In genomic region chr5:136019907-136020306, GRCm38 (mm10) we compare ENCODE assay signal across 11 mouse cellular contexts. TPM values are rescaled to one million over a fixed set of nuclear protein-coding genes. Genes with fewer than 3 reads are reported as not detected.
DNase-seq lines count a peak whose midpoint lies in the region; ATAC-seq lines count a peak whose summit lies in the region.
"Had no signal": no experiment of that assay in that cellular context is flagged by ENCODE, and none has a peak within 500 bp of the region (broad histone marks: within the 10 kb centered on the region; RNA-seq: fewer than 3 reads in every experiment).

No protein-coding gene starts in this region.

- H3K4me1 ChIP-seq in heart, embryonic 11.5 days (ENCODE audit: control insufficient read depth, insufficient read depth, low read length): peaks cover 36% of the 10 kb centered on the region
- H3K4me1 ChIP-seq in liver, embryonic 13.5 days (replicated peaks): peaks cover 18% of the 10 kb centered on the region
- H3K4me1 ChIP-seq: limb, embryonic 10.5 days had no signal

- H3K27me3 ChIP-seq in heart, embryonic 11.5 days (ENCODE audit: control insufficient read depth, insufficient read depth, low read length): no peaks in the 10 kb centered on the region
- H3K27me3 ChIP-seq in liver, embryonic 13.5 days: no peaks in the 10 kb centered on the region
- H3K27me3 ChIP-seq: forebrain, embryonic 13.5 days; hindbrain, embryonic 13.5 days had no signal

- WGBS in heart, embryonic 11.5 days (ENCODE audit: insufficient replicate concordance): 19% methylated on average over 1 of the region's 1 CpGs
- 22% methylated on average over 1 of the region's 1 CpGs for WGBS in liver, embryonic 13.5 days (ENCODE audit: insufficient replicate concordance)

- H3K36me3 ChIP-seq in heart, embryonic 11.5 days (ENCODE audit: control insufficient read depth, insufficient read depth, low read length): no peaks in the 10 kb centered on the region
- H3K36me3 ChIP-seq in liver, embryonic 13.5 days: no peaks in the 10 kb centered on the region

- intact Hi-C loops in heart, postnatal 25 days (cut with DNase I): no loop called here

- DNase-seq in heart, postnatal 25 days (ENCODE audit: low spot score): no peak
- DNase-seq in urinary bladder, postnatal 25 days (ENCODE audit: low spot score): peak; percentile 20
- no peak for DNase-seq in urinary bladder, postnatal 36 days (ENCODE audit: low spot score in 2 of 2)
- peak; percentile 14 for DNase-seq in liver, embryonic 13.5 days
- DNase-seq in urinary bladder, postnatal 10 days (ENCODE audit: low spot score): no peak
- no peak for DNase-seq in frontal cortex, postnatal 10 days (ENCODE audit: low spot score in 2 of 2)
- DNase-seq: cerebellum, postnatal 36 days had no signal

- no peak overlapping the region for H3K4me2 ChIP-seq in heart, embryonic 11.5 days
- no peak overlapping the region for H3K4me2 ChIP-seq in liver, embryonic 13.5 days
- H3K4me2 ChIP-seq: forebrain, embryonic 13.5 days; hindbrain, embryonic 13.5 days had no signal

- peak; percentile 39; the same call in 1 of the 2 replicates for ATAC-seq in heart, embryonic 11.5 days (replicated peaks; ENCODE audit: insufficient number of reproducible peaks, low FRiP score, low TSS enrichment)
- ATAC-seq in liver, embryonic 13.5 days (ENCODE audit: low read depth): peak; percentile 69
- ATAC-seq: forebrain, embryonic 13.5 days had no signal

- no peak overlapping the region for H3K4me3 ChIP-seq in heart, embryonic 11.5 days (ENCODE audit: low read depth, low read length)
- no peak overlapping the region for H3K4me3 ChIP-seq in liver, embryonic 13.5 days (replicated peaks)
- H3K4me3 ChIP-seq: forebrain, embryonic 13.5 days; hindbrain, embryonic 13.5 days; limb, embryonic 10.5 days had no signal

- H3K27ac ChIP-seq in heart, embryonic 11.5 days (ENCODE audit: low read depth, low read length): peak overlapping the region; percentile 32; the same call in 1 of the 2 replicates
- 0 out of 2 replicates have a peak overlapping the region, but pooled peaks have one; percentile 2 for H3K27ac ChIP-seq in liver, embryonic 13.5 days
- H3K27ac ChIP-seq: forebrain, embryonic 13.5 days; hindbrain, embryonic 13.5 days; limb, embryonic 10.5 days had no signal

- H3K9ac ChIP-seq in heart, embryonic 11.5 days (ENCODE audit: low read depth, low read length): 0 out of 2 replicates have a peak overlapping the region, but pooled peaks have one; percentile 6
- no peak overlapping the region for H3K9ac ChIP-seq in liver, embryonic 13.5 days
- H3K9ac ChIP-seq: forebrain, embryonic 13.5 days had no signal

- H3K9me3 ChIP-seq in heart, embryonic 11.5 days (replicated peaks; ENCODE audit: control insufficient read depth, low read length): no peaks in the 10 kb centered on the region
- H3K9me3 ChIP-seq in liver, embryonic 13.5 days (replicated peaks): no peaks in the 10 kb centered on the region
- H3K9me3 ChIP-seq: forebrain, embryonic 13.5 days; hindbrain, embryonic 13.5 days; limb, embryonic 10.5 days had no signal

RNA-seq across cellular contexts. Expression of gene Upk3b, which starts 18.4 kb away (rescaled TPM):
- polyA plus RNA-seq in heart, embryonic 11.5 days (2014; fragmentation: Nextera tagmentation; extraction: Ambion mirVana): 68.7 and 69.3 TPM in 2 replicates
- 10 to 100 TPM; 20.0 to 28.8 TPM for total RNA-seq in heart, postnatal 25 days (2021)
- 3.4 and 3.8 TPM in 2 replicates for polyA plus RNA-seq in liver, embryonic 13.5 days (2015; fragmentation: Nextera tagmentation; extraction: Ambion mirVana)
- polyA plus RNA-seq: forebrain, embryonic 13.5 days had no signal

RNA-seq across cellular contexts. Expression of gene Dtx2, which starts 25.3 kb away (rescaled TPM):
- 24.7 and 27.2 TPM in 2 replicates for polyA plus RNA-seq in heart, embryonic 11.5 days (2014; fragmentation: Nextera tagmentation; extraction: Ambion mirVana)
- total RNA-seq in heart, postnatal 25 days (2021): 1 to 10 TPM; 7.9 to 8.4 TPM
- 6.7 and 7.0 TPM in 2 replicates for polyA plus RNA-seq in liver, embryonic 13.5 days (2015; fragmentation: Nextera tagmentation; extraction: Ambion mirVana)

RNA-seq across cellular contexts. Expression of gene Upk3bl, which starts 34.4 kb away (rescaled TPM):
- polyA plus RNA-seq in heart, embryonic 11.5 days (2014; fragmentation: Nextera tagmentation; extraction: Ambion mirVana): 0.37 TPM in 1 of 2 replicates, not detected in the other
- not detected for total RNA-seq in heart, postnatal 25 days (2021)
- 0.17 and 0.21 TPM in 2 replicates for polyA plus RNA-seq in liver, embryonic 13.5 days (2015; fragmentation: Nextera tagmentation; extraction: Ambion mirVana)
- polyA plus RNA-seq: forebrain, embryonic 13.5 days; hindbrain, embryonic 13.5 days had no signal

RNA-seq across cellular contexts. Expression of gene Zp3, which starts 40.0 kb away (rescaled TPM):
- polyA plus RNA-seq in heart, embryonic 11.5 days (2014; fragmentation: Nextera tagmentation; extraction: Ambion mirVana): 0.16 TPM in 1 of 2 replicates, not detected in the other
- not detected for total RNA-seq in heart, postnatal 25 days (2021)
- polyA plus RNA-seq in liver, embryonic 13.5 days (2015; fragmentation: Nextera tagmentation; extraction: Ambion mirVana): not detected in 2 replicates
- polyA plus RNA-seq: forebrain, embryonic 13.5 days; limb, embryonic 10.5 days had no signal

RNA-seq across cellular contexts. Expression of gene Ssc4d, which starts 45.6 kb away (rescaled TPM):
- 0.93 and 2.3 TPM in 2 replicates for polyA plus RNA-seq in heart, embryonic 11.5 days (2014; fragmentation: Nextera tagmentation; extraction: Ambion mirVana)
- total RNA-seq in heart, postnatal 25 days (2021): under 1 TPM; 0.28 to 0.68 TPM
- 1.8 TPM in 2 replicates for polyA plus RNA-seq in liver, embryonic 13.5 days (2015; fragmentation: Nextera tagmentation; extraction: Ambion mirVana)

Comparison
In these comparisons a context has a peak if more than half of its experiments do, and no peak if none do; other contexts are left out.
1. DNase-seq: peak in urinary bladder, postnatal 25 days (single experiment) and liver, embryonic 13.5 days (single experiment); none in heart, postnatal 25 days (single experiment), urinary bladder, postnatal 36 days (0 of 2), urinary bladder, postnatal 10 days (single experiment) and frontal cortex, postnatal 10 days (0 of 2).
2. RNA of gene Upk3b, which starts 18.4 kb away (polyA plus RNA-seq): 68.7 to 69.3 TPM in heart, embryonic 11.5 days; 3.4 to 3.8 TPM in liver, embryonic 13.5 days; every median in the first group is over 10 times any median in the second.